Mouse (Mus musculus): Measurements from ENCODE around the gene Olfr547. TPM values are rescaled to one million over a fixed set of nuclear protein-coding genes. Genes with fewer than 3 reads are reported as not detected.
"Not testable (repeated sequence)": the region's sequence is repeated elsewhere in the genome, so short reads cannot be mapped to it uniquely, and the experiment has no call there.

Olfr547 gene
- not detected in 2 replicates for polyA plus RNA-seq (2011; ENCODE audit: insufficient read depth, insufficient read length, low read depth, missing spikeins)

DNA sequence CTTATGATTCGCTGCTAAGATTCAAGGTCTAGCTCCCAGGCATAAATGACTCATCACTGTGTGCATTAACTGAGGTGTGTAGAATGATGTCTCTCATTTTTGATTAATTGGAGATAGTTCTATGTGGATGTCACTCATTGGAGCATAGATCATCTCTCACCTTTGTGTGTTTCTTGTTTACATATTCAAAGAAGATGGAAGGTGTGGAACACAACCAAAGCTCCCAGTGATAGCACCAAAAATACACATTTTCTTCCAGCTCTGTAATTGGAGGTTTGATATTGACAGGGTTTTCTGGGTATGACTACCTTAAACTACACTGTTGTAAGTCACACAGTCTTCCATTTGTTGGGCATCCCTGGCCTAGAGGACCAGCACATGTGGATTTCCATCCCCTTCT, at the start of gene Olfr547:
TSS of gene Olfr547 (plus strand) at position 301 of the 400 bp plus-strand sequence.
- no peak within 1 kb of the TSS for H3K27ac ChIP-seq (ENCODE audit: insufficient read depth, low read length)
- no peak within 1 kb of the TSS for H3K4me3 ChIP-seq (ENCODE audit: low read depth, low read length)
- H3K4me1 ChIP-seq (ENCODE audit: control insufficient read depth, insufficient read depth, low read length), result no peaks in the 10 kb centered on the region
- TF ChIP-seq POLR2A (IDR thresholded peaks at IDR 0.05; ENCODE audit: insufficient read depth, low read length) (no peak), EP300 (IDR thresholded peaks at IDR 0.05; ENCODE audit: insufficient read depth, low read depth, low read length) (no peak), CTCF (IDR thresholded peaks at IDR 0.05; ENCODE audit: low read depth, low read length) (no peak)
- no peaks in the 10 kb centered on the region for H3K9me3 ChIP-seq (replicated peaks; ENCODE audit: control insufficient read depth, insufficient read depth, low read length, poor library complexity, severe bottlenecking)
- H3K9ac ChIP-seq (ENCODE audit: low read depth, poor library complexity, severe bottlenecking), result no peak within 1 kb of the TSS
- no peaks in the 10 kb centered on the region; the same call in 1 of the 2 replicates for H3K27me3 ChIP-seq (ENCODE audit: control insufficient read depth, insufficient read depth, low read length, poor library complexity, severe bottlenecking)
- no peaks in the 10 kb centered on the region for H3K36me3 ChIP-seq (ENCODE audit: control insufficient read depth, insufficient read depth, low read length, poor library complexity, severe bottlenecking)

DNA sequence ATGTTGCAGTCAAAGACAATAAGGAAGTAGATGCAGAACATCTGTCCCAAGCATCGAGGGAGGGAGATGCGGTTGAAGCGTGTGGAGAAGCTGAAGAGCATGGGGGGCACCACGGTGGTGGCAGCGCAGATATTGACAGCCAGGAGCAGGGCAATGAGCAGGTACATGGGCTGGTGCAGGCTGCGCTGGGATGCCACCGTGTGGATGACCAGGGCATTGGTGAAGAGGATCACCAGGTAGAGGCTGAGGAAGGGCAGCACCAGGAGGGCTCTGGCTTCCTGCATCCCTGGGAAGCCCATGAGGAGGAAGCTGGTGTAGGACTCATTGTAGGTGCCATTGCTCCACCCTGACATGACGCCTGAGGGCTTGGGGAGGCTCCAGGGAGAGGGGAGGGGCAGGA, 49.8 kb upstream of the Olfr547 start:
- not testable (repeated sequence) for H3K4me1 ChIP-seq (ENCODE audit: control insufficient read depth, insufficient read depth, low read length); H3K9ac ChIP-seq (ENCODE audit: low read depth, poor library complexity, severe bottlenecking); H3K27me3 ChIP-seq (ENCODE audit: control insufficient read depth, insufficient read depth, low read length, poor library complexity, severe bottlenecking); H3K27ac ChIP-seq (ENCODE audit: insufficient read depth, low read length); H3K36me3 ChIP-seq (ENCODE audit: control insufficient read depth, insufficient read depth, low read length, poor library complexity, severe bottlenecking); H3K9me3 ChIP-seq (replicated peaks; ENCODE audit: control insufficient read depth, insufficient read depth, low read length, poor library complexity, severe bottlenecking); H3K4me3 ChIP-seq (ENCODE audit: low read depth, low read length)

DNA sequence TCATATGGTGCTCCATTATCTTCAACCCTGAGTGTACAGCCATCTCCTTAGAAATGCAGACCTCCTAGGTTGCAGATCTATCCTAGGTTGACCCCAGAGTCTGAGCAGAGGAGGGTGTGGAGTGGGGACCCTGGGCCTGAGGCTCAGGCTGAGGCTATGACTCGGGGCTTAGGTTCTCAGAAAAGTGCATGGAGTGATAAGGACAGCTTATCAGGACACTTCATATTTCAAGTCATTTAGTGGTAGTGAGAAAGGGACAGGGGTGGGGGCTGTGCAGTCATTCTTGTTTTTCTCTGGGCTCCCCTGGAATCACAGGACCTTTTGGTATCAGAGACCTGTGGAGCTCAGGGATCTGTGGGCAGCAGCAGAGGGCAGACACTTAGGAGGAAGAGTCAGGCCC, 48.4 kb upstream of the Olfr547 start:
- no peak overlapping the region for H3K4me3 ChIP-seq (ENCODE audit: low read depth, low read length)
- no peaks in the 10 kb centered on the region for H3K36me3 ChIP-seq (ENCODE audit: control insufficient read depth, insufficient read depth, low read length, poor library complexity, severe bottlenecking)
- no peaks in the 10 kb centered on the region for H3K4me1 ChIP-seq (ENCODE audit: control insufficient read depth, insufficient read depth, low read length)
- H3K27ac ChIP-seq (ENCODE audit: insufficient read depth, low read length), result no peak overlapping the region
- H3K9me3 ChIP-seq (replicated peaks; ENCODE audit: control insufficient read depth, insufficient read depth, low read length, poor library complexity, severe bottlenecking), result no peaks in the 10 kb centered on the region
- no peak for TF ChIP-seq EP300 (IDR thresholded peaks at IDR 0.05; ENCODE audit: insufficient read depth, low read depth, low read length)
- no peak for TF ChIP-seq POLR2A (IDR thresholded peaks at IDR 0.05; ENCODE audit: insufficient read depth, low read length)
- no peaks in the 10 kb centered on the region for H3K27me3 ChIP-seq (ENCODE audit: control insufficient read depth, insufficient read depth, low read length, poor library complexity, severe bottlenecking)
- no peak overlapping the region for H3K9ac ChIP-seq (ENCODE audit: low read depth, poor library complexity, severe bottlenecking)

DNA sequence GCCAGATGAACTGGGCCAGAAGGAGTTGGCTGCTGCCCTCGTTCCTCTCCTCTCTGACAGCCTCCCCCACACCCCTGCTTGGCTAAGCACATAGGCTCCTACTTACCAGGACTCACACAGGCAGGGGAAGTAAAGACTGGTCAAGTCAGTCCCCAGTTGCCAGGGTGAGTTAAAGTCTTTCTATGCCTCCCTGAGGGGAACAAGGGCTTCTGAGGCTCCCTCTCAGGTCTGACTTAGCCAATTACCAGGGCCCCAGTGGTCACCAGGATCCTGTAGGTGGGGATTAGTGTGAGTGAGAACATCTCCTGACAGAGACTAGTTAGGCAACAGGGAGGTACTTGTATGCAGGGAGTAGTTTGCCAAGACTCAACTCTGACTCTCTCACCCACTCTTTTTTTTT, 46.4 kb upstream of the Olfr547 start, which contains the start of gene Olfr544:
TSS of gene Olfr544 (minus strand) at position 153 of the 400 bp plus-strand sequence.
- Histone ChIP-seq H3K9ac (ENCODE audit: low read depth, poor library complexity, severe bottlenecking) (no peak within 1 kb of the TSS), H3K9me3 (replicated peaks; ENCODE audit: control insufficient read depth, insufficient read depth, low read length, poor library complexity, severe bottlenecking) (no peaks in the 10 kb centered on the region), H3K27me3 (ENCODE audit: control insufficient read depth, insufficient read depth, low read length, poor library complexity, severe bottlenecking) (no peaks in the 10 kb centered on the region), H3K4me1 (ENCODE audit: control insufficient read depth, insufficient read depth, low read length) (no peaks in the 10 kb centered on the region), H3K36me3 (ENCODE audit: control insufficient read depth, insufficient read depth, low read length, poor library complexity, severe bottlenecking) (no peaks in the 10 kb centered on the region), H3K27ac (ENCODE audit: insufficient read depth, low read length) (no peak within 1 kb of the TSS), H3K4me3 (ENCODE audit: low read depth, low read length) (no peak within 1 kb of the TSS)
- no peak for TF ChIP-seq POLR2A (IDR thresholded peaks at IDR 0.05; ENCODE audit: insufficient read depth, low read length)
- TF ChIP-seq CTCF (IDR thresholded peaks at IDR 0.05; ENCODE audit: low read depth, low read length), result no peak
- no peak for TF ChIP-seq EP300 (IDR thresholded peaks at IDR 0.05; ENCODE audit: insufficient read depth, low read depth, low read length)

DNA sequence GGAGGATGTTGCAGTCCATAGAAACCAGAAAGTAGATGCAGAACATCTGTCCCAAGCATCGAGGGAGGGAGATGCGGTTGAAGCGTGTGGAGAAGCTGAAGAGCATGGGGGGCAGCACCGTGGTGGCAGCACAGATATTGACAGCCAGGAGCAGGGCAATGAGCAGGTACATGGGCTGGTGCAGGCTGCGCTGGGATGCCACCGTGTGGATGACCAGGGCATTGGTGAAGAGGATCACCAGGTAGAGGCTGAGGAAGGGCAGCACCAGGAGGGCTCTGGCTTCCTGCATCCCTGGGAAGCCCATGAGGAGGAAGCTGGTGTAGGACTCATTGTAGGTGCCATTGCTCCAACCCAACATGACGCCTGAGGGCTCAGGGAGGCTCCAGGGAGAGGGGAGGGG, 40.1 kb upstream of the Olfr547 start:
- not testable (repeated sequence) for H3K4me3 ChIP-seq (ENCODE audit: low read depth, low read length); H3K27ac ChIP-seq (ENCODE audit: insufficient read depth, low read length); H3K27me3 ChIP-seq (ENCODE audit: control insufficient read depth, insufficient read depth, low read length, poor library complexity, severe bottlenecking); H3K9ac ChIP-seq (ENCODE audit: low read depth, poor library complexity, severe bottlenecking); H3K36me3 ChIP-seq (ENCODE audit: control insufficient read depth, insufficient read depth, low read length, poor library complexity, severe bottlenecking); H3K4me1 ChIP-seq (ENCODE audit: control insufficient read depth, insufficient read depth, low read length); H3K9me3 ChIP-seq (replicated peaks; ENCODE audit: control insufficient read depth, insufficient read depth, low read length, poor library complexity, severe bottlenecking)

DNA sequence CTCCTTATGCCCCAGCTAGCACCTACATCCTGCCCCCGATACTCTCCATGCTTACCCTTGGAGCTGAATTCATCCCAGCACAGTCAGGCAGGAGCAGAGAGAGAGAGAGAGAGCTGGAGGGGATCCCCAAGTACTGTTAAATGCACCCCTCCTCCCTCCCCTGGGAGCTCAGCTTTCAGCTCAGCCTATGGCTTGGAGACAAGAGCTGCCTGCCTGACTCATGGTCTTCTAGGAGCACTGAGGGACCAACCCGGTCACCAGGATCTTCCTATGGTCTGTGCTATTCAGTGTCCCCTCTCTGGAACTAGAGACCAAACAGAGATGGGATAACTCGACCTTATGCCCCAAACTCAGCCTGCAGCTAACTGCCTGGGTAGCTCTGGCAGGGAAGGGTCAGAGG, 35.1 kb upstream of the Olfr547 start, which contains the start of gene Olfr545:
TSS of gene Olfr545 (minus strand) at position 101 of the 400 bp plus-strand sequence.
- Histone ChIP-seq H3K4me1 (ENCODE audit: control insufficient read depth, insufficient read depth, low read length) (no peaks in the 10 kb centered on the region), H3K27me3 (ENCODE audit: control insufficient read depth, insufficient read depth, low read length, poor library complexity, severe bottlenecking) (no peaks in the 10 kb centered on the region), H3K36me3 (ENCODE audit: control insufficient read depth, insufficient read depth, low read length, poor library complexity, severe bottlenecking) (no peaks in the 10 kb centered on the region), H3K9me3 (replicated peaks; ENCODE audit: control insufficient read depth, insufficient read depth, low read length, poor library complexity, severe bottlenecking) (no peaks in the 10 kb centered on the region), H3K4me3 (ENCODE audit: low read depth, low read length) (no peak within 1 kb of the TSS), H3K27ac (ENCODE audit: insufficient read depth, low read length) (no peak within 1 kb of the TSS), H3K9ac (ENCODE audit: low read depth, poor library complexity, severe bottlenecking) (no peak within 1 kb of the TSS)
- no peak for TF ChIP-seq EP300 (IDR thresholded peaks at IDR 0.05; ENCODE audit: insufficient read depth, low read depth, low read length)
- TF ChIP-seq CTCF (IDR thresholded peaks at IDR 0.05; ENCODE audit: low read depth, low read length), result no peak
- no peak for TF ChIP-seq POLR2A (IDR thresholded peaks at IDR 0.05; ENCODE audit: insufficient read depth, low read length)
